In genomic region chr1:67397757-67398446, GRCm38 (mm10) we compare ENCODE assay signal across 10 mouse cellular contexts.
DNase-seq lines count a peak whose midpoint lies in the region; ATAC-seq and TF ChIP-seq lines count a peak whose summit lies in the region.
"Had no signal": no experiment of that assay in that cellular context is flagged by ENCODE, and none has a peak within 500 bp of the region (broad histone marks: within the 10 kb centered on the region; RNA-seq: fewer than 3 reads in every experiment).

No protein-coding gene starts in this region.

- no peak for TF ChIP-seq POLR2A in myocyte (IDR thresholded peaks at IDR 0.05; ENCODE audit: insufficient read length, low read depth)

- H3K4me1 ChIP-seq in liver, postnatal 0 days (ENCODE audit: insufficient read depth) = no peaks in the 10 kb centered on the region
- H3K4me1 ChIP-seq: megakaryocyte, embryonic 14.5 days had no signal

- no peaks in the 10 kb centered on the region for H3K36me3 ChIP-seq in myocyte (ENCODE audit: control insufficient read depth, insufficient read depth)
- H3K36me3 ChIP-seq in liver, postnatal 0 days (replicated peaks; ENCODE audit: insufficient read depth, low read length) = no peaks in the 10 kb centered on the region

- DNase-seq in adrenal gland, adult 2 months = peak; percentile 4
- DNase-seq in adrenal gland, postnatal 10 days = no peak
- peak; percentile 4 to 5 for DNase-seq in left cerebral cortex, adult 18-20 months (ENCODE audit: low spot score in 2 of 2)
- no peak for DNase-seq in left cerebral cortex, adult 2 months (ENCODE audit: extremely low spot score in 1 of 2, low spot score in 2 of 2)
- DNase-seq in frontal cortex, postnatal 36 days (ENCODE audit: low spot score in 2 of 2) = peak; percentile 2 to 7
- DNase-seq in embryo, embryonic 11 days = no peak
- DNase-seq in liver, postnatal 0 days = no peak

- H3K27ac ChIP-seq in left cerebral cortex, adult 2 months = no peak overlapping the region
- H3K27ac ChIP-seq in liver, postnatal 0 days (ENCODE audit: low read depth) = no peak overlapping the region
- H3K27ac ChIP-seq: kidney, postnatal 0 days had no signal

- TF ChIP-seq CTCF in left cerebral cortex, adult 2 months (IDR thresholded peaks at IDR 0.05) = no peak
- no peak for TF ChIP-seq CTCF in liver, postnatal 0 days (IDR thresholded peaks at IDR 0.05; ENCODE audit: low read depth)

- no peaks in the 10 kb centered on the region for H3K9me3 ChIP-seq in liver, postnatal 0 days (ENCODE audit: low read length)

- intact Hi-C loops in left cerebral cortex, adult 2 months (cut with DNase I) = no loop called here

- H3K9ac ChIP-seq in liver, postnatal 0 days (replicated peaks) = no peak overlapping the region

- WGBS in liver, postnatal 0 days (ENCODE audit: insufficient replicate concordance) = 50% methylated on average over 10 of the region's 10 CpGs

- TF ChIP-seq EP300 in liver, postnatal 0 days (IDR thresholded peaks at IDR 0.05; ENCODE audit: low read depth) = no peak

- no peaks in the 10 kb centered on the region for H3K79me2 ChIP-seq in myocyte (ENCODE audit: control insufficient read depth, insufficient read depth)

- no peak for ATAC-seq in liver, postnatal 0 days

- peak overlapping the region; percentile 56 for H3K4me2 ChIP-seq in myocyte (ENCODE audit: low read depth)
- H3K4me2 ChIP-seq in liver, postnatal 0 days (ENCODE audit: low read depth, low read length) = no peak overlapping the region

- no peak overlapping the region for H3ac ChIP-seq in myocyte (ENCODE audit: control insufficient read depth, insufficient read length)

- no peak overlapping the region for H3K4me3 ChIP-seq in left cerebral cortex, adult 2 months
- no peak overlapping the region for H3K4me3 ChIP-seq in myocyte
- no peak overlapping the region for H3K4me3 ChIP-seq in liver, postnatal 0 days (ENCODE audit: low read depth, low read length)
- H3K4me3 ChIP-seq: megakaryocyte, embryonic 14.5 days had no signal

- H3K27me3 ChIP-seq in myocyte (ENCODE audit: control insufficient read depth, insufficient read depth, insufficient read length) = no peaks in the 10 kb centered on the region
- no peaks in the 10 kb centered on the region for H3K27me3 ChIP-seq in liver, postnatal 0 days (ENCODE audit: insufficient read depth, low read length)
- H3K27me3 ChIP-seq: megakaryocyte, embryonic 14.5 days had no signal

TF ChIP-seq in myocyte, 11 proteins besides CTCF, POLR2A, EP300 and RAD21:
- TF ChIP-seq TCF3 (IDR thresholded peaks at IDR 0.05; ENCODE audit: insufficient read length, low read depth) (no peak), MYOG (IDR thresholded peaks at IDR 0.05; ENCODE audit: control insufficient read depth in 1 of 3, insufficient read depth in 1 of 3, insufficient read length in 2 of 3, low read depth in 2 of 3) (no peak), CEBPB (IDR thresholded peaks at IDR 0.05; ENCODE audit: insufficient read depth, poor library complexity, severe bottlenecking) (no peak), MAX (IDR thresholded peaks at IDR 0.05; ENCODE audit: low read depth) (no peak), TCF12 (IDR thresholded peaks at IDR 0.05; ENCODE audit: insufficient read depth, poor library complexity, severe bottlenecking) (no peak), MYOD1 (IDR thresholded peaks at IDR 0.05; ENCODE audit: control insufficient read depth in 1 of 3, insufficient read length in 2 of 3, low read depth in 2 of 3) (no peak), REST (IDR thresholded peaks at IDR 0.05; ENCODE audit: insufficient read depth, insufficient read length) (no peak), SRF (IDR thresholded peaks at IDR 0.05; ENCODE audit: control insufficient read depth, insufficient read length, low read depth) (no peak), E2F4 (IDR thresholded peaks at IDR 0.05; ENCODE audit: insufficient read depth) (no peak), POLR2AphosphoS2 (IDR thresholded peaks at IDR 0.05; ENCODE audit: insufficient read length, low read depth) (no peak), USF1 (IDR thresholded peaks at IDR 0.05; ENCODE audit: low read depth) (no peak)

Comparison
In these comparisons a context has a peak if more than half of its experiments do, and no peak if none do; other contexts are left out.
1. DNase-seq: peak in adrenal gland, adult 2 months (single experiment), left cerebral cortex, adult 18-20 months (2 of 2) and frontal cortex, postnatal 36 days (2 of 2); none in adrenal gland, postnatal 10 days (single experiment), left cerebral cortex, adult 2 months (0 of 2), embryo, embryonic 11 days (single experiment) and liver, postnatal 0 days (single experiment).